Mouse (Mus musculus) cortical plate, adult 2 months (tissue): ENCODE data around the gene Dnaaf3.

ENCODE experiments used
- CTCF ChIP-seq: fragments of 200-500 bp; IDR thresholded peaks from 2 replicates; pipeline ENCODE4 v1.5.1; 2011; ENCODE audit warnings: mild to moderate bottlenecking, control low read depth, low read length; ENCODE audit not compliant: insufficient read depth; ENCODE audit errors: extremely low read depth
- POLR2A ChIP-seq: fragments of 200-500 bp; IDR thresholded peaks from 2 replicates; pipeline ENCODE4 v1.6.1; 2011; ENCODE audit warnings: mild to moderate bottlenecking, low read length, control low read depth; ENCODE audit not compliant: insufficient read depth; ENCODE audit errors: extremely low read depth

GRCm38 (mm10) chr7:4504646-4505435 lies 27.4 kb downstream of the Dnaaf3 start:
- TF ChIP-seq CTCF (no peak), POLR2A (no peak)
